Mouse (Mus musculus) macrophage (primary cell): ENCODE data around the gene Cd59a. TPM values are rescaled to one million over a fixed set of nuclear protein-coding genes. Genes with fewer than 3 reads are reported as not detected.

Source experiments
- H3K27ac ChIP-seq: fragments of 350-480 bp; formaldehyde crosslinking; 2 replicates; pipeline ENCODE4 v1.9.0; 2021
- H3K36me3 ChIP-seq: fragments of 350-480 bp; formaldehyde crosslinking; 2 replicates; pipeline ENCODE4 v1.9.0; 2021; ENCODE audit errors: inconsistent target
- H3K4me3 ChIP-seq: fragments of 350-480 bp; formaldehyde crosslinking; 2 replicates; pipeline ENCODE4 v1.9.0; 2021; ENCODE audit errors: inconsistent target
- H3K79me2 ChIP-seq: fragments of 350-480 bp; formaldehyde crosslinking; 2 replicates; pipeline ENCODE4 v1.9.0; 2021; ENCODE audit errors: inconsistent target
- WGBS: methylation state at CpG from one replicate; pipeline ENCODE4 v1.1.7; 2026; ENCODE audit warnings: inconsistent platforms; ENCODE audit not compliant: missing documents; 5-methylcytosine and 5-hydroxymethylcytosine counted together
- polyA plus RNA-seq: library from polyadenylated mRNA; stranded (reverse); fragments of 250-400 nt; gene quantifications from 3 replicates; pipeline ENCODE4 v1.2.4, GENCODE M21; 2018; ENCODE audit warnings: inconsistent platforms

Cd59a gene
- polyA plus RNA-seq, 1 experiment from 2014 or later = 13.2 TPM

- 94% methylated on average over 12 of the region's 12 CpGs for WGBS
- H3K79me2 ChIP-seq = no peaks in the 10 kb centered on the region
Observed at GRCm38 (mm10) chr2:104144004-104144403, 48.4 kb downstream of the Cd59a start.

GRCm38 (mm10) chr2:104145983-104146382 is 50.4 kb downstream of the Cd59a start:
- Histone ChIP-seq H3K36me3 (no peaks in the 10 kb centered on the region), H3K79me2 (no peaks in the 10 kb centered on the region), H3K27ac (no peak overlapping the region), H3K4me3 (no peak overlapping the region)
- 10% methylated on average over 1 of the region's 1 CpGs for WGBS

More at GRCm38 (mm10) chr2:104144004-104144403, 48.4 kb downstream of the Cd59a start:
- H3K36me3 ChIP-seq = no peaks in the 10 kb centered on the region
- no peak overlapping the region for H3K4me3 ChIP-seq
- H3K27ac ChIP-seq = no peak overlapping the region

- H3K79me2 ChIP-seq = no peaks in the 10 kb centered on the region
- H3K36me3 ChIP-seq = no peaks in the 10 kb centered on the region
- no peak overlapping the region for H3K27ac ChIP-seq
- no peak overlapping the region for H3K4me3 ChIP-seq
- WGBS = 52% methylated on average over 4 of the region's 4 CpGs
Observed at GRCm38 (mm10) chr2:104147910-104148561, 52.4 kb downstream of the Cd59a start.

- Histone ChIP-seq H3K36me3 (no peaks in the 10 kb centered on the region), H3K27ac (no peak overlapping the region), H3K79me2 (no peaks in the 10 kb centered on the region), H3K4me3 (no peak overlapping the region)
- WGBS = 81% methylated on average over 6 of the region's 6 CpGs
Observed at GRCm38 (mm10) chr2:104150608-104151397, 55.2 kb downstream of the Cd59a start.

GRCm38 (mm10) chr2:104153345-104153744 is 57.7 kb downstream of the Cd59a start:
- 79% methylated on average over 4 of the region's 4 CpGs for WGBS
- Histone ChIP-seq H3K36me3 (no peaks in the 10 kb centered on the region), H3K79me2 (no peaks in the 10 kb centered on the region), H3K4me3 (no peak overlapping the region), H3K27ac (no peak overlapping the region)

- Histone ChIP-seq H3K27ac (no peak overlapping the region), H3K36me3 (no peaks in the 10 kb centered on the region), H3K4me3 (no peak overlapping the region), H3K79me2 (no peaks in the 10 kb centered on the region)
- 84% methylated on average over 3 of the region's 3 CpGs for WGBS
Observed at GRCm38 (mm10) chr2:104153876-104154275, 58.3 kb downstream of the Cd59a start.

- no peaks in the 10 kb centered on the region for H3K36me3 ChIP-seq
- no peaks in the 10 kb centered on the region for H3K79me2 ChIP-seq
- no peak overlapping the region for H3K27ac ChIP-seq
- 91% methylated on average over 4 of the region's 4 CpGs for WGBS
- H3K4me3 ChIP-seq = no peak overlapping the region
Observed at GRCm38 (mm10) chr2:104157831-104158230, 62.2 kb downstream of the Cd59a start.

- Histone ChIP-seq H3K79me2 (no peaks in the 10 kb centered on the region), H3K27ac (no peak overlapping the region), H3K4me3 (no peak overlapping the region), H3K36me3 (no peaks in the 10 kb centered on the region)
- WGBS = 93% methylated on average over 7 of the region's 7 CpGs
Observed at GRCm38 (mm10) chr2:104163418-104163817, 67.8 kb downstream of the Cd59a start.

- WGBS = 88% methylated on average over 4 of the region's 4 CpGs
Observed at GRCm38 (mm10) chr2:104163978-104164487, 68.4 kb downstream of the Cd59a start.

More at GRCm38 (mm10) chr2:104163978-104164487, 68.4 kb downstream of the Cd59a start:
- no peak overlapping the region for H3K4me3 ChIP-seq
- no peaks in the 10 kb centered on the region for H3K36me3 ChIP-seq
- no peak overlapping the region for H3K27ac ChIP-seq
- no peaks in the 10 kb centered on the region for H3K79me2 ChIP-seq

Other genes with a start within 250 kb of the Cd59a start
- gene Lmo2, start 137.8 kb upstream of the Cd59a start, polyA plus RNA-seq = 181 to 268 TPM (median 246 TPM) in 3 replicates
- gene Fbxo3, start 68.1 kb upstream of the Cd59a start, polyA plus RNA-seq = 26.0 to 39.2 TPM (median 26.9 TPM) in 3 replicates
- not detected in 3 replicates for gene 4931422A03Rik, start 67.4 kb upstream of the Cd59a start, polyA plus RNA-seq
- not detected in 3 replicates for gene Gm10912, start 30.0 kb upstream of the Cd59a start, polyA plus RNA-seq
- gene Gm10799, start 27.3 kb upstream of the Cd59a start, polyA plus RNA-seq = not detected in 3 replicates
- gene Cd59b, start 26.0 kb upstream of the Cd59a start, polyA plus RNA-seq = 0.80 to 1.4 TPM in 2 of 3 replicates, not detected in the other
- gene A930018P22Rik, start 27.0 kb downstream of the Cd59a start, polyA plus RNA-seq = not detected in 3 replicates